Mouse (Mus musculus) lung, postnatal 0 days (tissue): ENCODE measurements around the gene Plin4. TPM values are rescaled to one million over a fixed set of nuclear protein-coding genes. Genes with fewer than 3 reads are reported as not detected.

Source experiments
- ATAC-seq: fragments of 200-750 bp; cut with Nextera tagmentation; 2 replicates; pipeline ENCODE4 v1.8.0; 2017; ENCODE audit warnings: moderate library complexity
- DNase-seq: peaks from one replicate; pipeline ENCODE4 v3.0.0-alpha.2; 2016; ENCODE audit warnings: low spot score
- H3K27ac ChIP-seq: fragments of 300-500 bp; sonication (generic); 2 replicates; pipeline ENCODE4 v1.5.1; 2014; ENCODE audit warnings: antibody characterized with exemption, mild to moderate bottlenecking, low read length, mixed read lengths
- H3K27me3 ChIP-seq: fragments of 300-500 bp; sonication (generic); replicated peaks from 2 replicates; pipeline ENCODE4 v1.6.1; 2014; ENCODE audit warnings: low read length, mixed read lengths; ENCODE audit not compliant: insufficient read depth
- H3K36me3 ChIP-seq: fragments of 300-500 bp; sonication (generic); 2 replicates; pipeline ENCODE4 v1.6.1; 2014; ENCODE audit warnings: low read length, mixed read lengths; ENCODE audit not compliant: insufficient read depth
- H3K4me1 ChIP-seq: fragments of 300-500 bp; sonication (generic); 2 replicates; pipeline ENCODE4 v1.6.1; 2014; ENCODE audit warnings: antibody characterized with exemption, low read depth, low read length, mixed read lengths; ENCODE audit not compliant: insufficient read depth
- H3K4me2 ChIP-seq: fragments of 300-500 bp; sonication (generic); replicated peaks from 2 replicates; pipeline ENCODE4 v1.6.1; 2014; ENCODE audit warnings: low read depth, mild to moderate bottlenecking, low read length, moderate library complexity, mixed read lengths
- H3K4me3 ChIP-seq: fragments of 300-500 bp; sonication (generic); 2 replicates; pipeline ENCODE4 v1.5.1; 2014; ENCODE audit warnings: low read depth, low read length
- H3K9ac ChIP-seq: fragments of 300-500 bp; sonication (generic); replicated peaks from 2 replicates; pipeline ENCODE4 v1.6.1; 2014; ENCODE audit warnings: low read depth, mild to moderate bottlenecking
- H3K9me3 ChIP-seq: fragments of 300-500 bp; sonication (generic); 2 replicates; pipeline ENCODE4 v1.6.1; 2016; ENCODE audit warnings: low read length, mixed read lengths
- CTCF ChIP-seq: IDR thresholded peaks from 2 replicates; pipeline ENCODE4 v1.5.1; 2016; ENCODE audit warnings: antibody characterized with exemption, mild to moderate bottlenecking
- EP300 ChIP-seq: IDR thresholded peaks from 2 replicates; pipeline ENCODE4 v1.6.1; 2016; ENCODE audit warnings: antibody characterized with exemption, mild to moderate bottlenecking, control low read depth
- WGBS: fragments of 180-500 bp; shearing (Covaris S2); extraction: QIAGEN DNeasy Blood & Tissue Kit; methylation state at CpG from one replicate; pipeline ENCODE4 v1.1.7; 2014; 5-methylcytosine and 5-hydroxymethylcytosine counted together
- polyA plus RNA-seq: library from polyadenylated mRNA; unstranded; fragments of >200 nt; fragmentation: Nextera tagmentation; extraction: Ambion mirVana; gene quantifications from 2 replicates; pipeline ENCODE4 v1.2.1, GENCODE M21; 2015

Plin4 gene
- polyA plus RNA-seq, result 0.05 and 0.08 TPM in 2 replicates

DNA sequence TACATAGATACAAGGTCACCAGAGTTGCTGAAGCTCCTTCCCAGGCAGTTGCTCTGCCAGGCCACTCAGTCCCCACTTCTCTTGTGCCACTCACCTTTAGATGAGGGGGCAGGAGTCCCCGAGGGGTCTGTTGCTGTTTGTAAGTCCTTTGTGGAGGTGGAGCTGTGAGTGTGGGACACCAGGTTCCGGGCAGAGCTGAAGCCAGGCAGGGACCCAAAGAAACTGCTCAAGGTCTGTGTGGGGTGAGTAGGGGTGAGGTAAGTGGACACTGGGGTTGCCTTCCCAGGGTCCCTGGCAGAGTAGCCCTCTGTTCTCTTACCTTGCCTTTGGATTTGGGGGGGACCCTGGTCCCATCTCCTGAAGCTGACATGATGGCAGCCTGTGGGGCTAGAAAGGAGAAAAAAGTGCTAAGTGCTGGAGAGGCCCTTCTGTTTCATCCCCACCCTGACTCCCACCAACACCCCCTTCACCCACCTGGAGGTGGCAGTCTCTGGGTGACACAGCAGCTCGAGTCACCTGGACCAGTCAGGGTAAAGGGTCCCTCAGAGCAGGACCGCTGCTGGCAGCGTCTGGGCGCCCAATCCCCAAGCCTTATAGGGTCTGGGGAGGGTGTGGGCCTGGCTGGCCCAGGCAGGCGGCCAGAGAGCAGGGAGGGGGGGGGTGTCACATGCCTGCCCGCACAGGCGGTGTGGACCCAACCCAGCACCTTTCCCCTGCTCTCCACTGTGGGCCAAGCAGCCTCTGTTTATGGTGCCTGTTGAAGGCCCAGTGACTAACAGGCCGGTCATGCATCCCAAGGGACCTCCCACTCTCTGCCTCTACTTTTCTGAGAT is at the start of gene Plin4:
TSS of gene Plin4 (minus strand) at position 585 of the 833 bp plus-strand sequence.
- no peaks in the 10 kb centered on the region for H3K4me1 ChIP-seq
- peak within 1 kb of the TSS; percentile 73 for H3K27ac ChIP-seq
- H3K36me3 ChIP-seq, result no peaks in the 10 kb centered on the region; the same call in 1 of the 2 replicates
- 49% methylated on average over 7 of the region's 10 CpGs for WGBS
- no peak within 1 kb of the TSS for H3K4me3 ChIP-seq
- H3K4me2 ChIP-seq, result no peak within 1 kb of the TSS
- TF ChIP-seq CTCF, result no peak
- no peak for TF ChIP-seq EP300
- H3K9ac ChIP-seq, result no peak within 1 kb of the TSS
- DNase-seq, result no peak
- H3K27me3 ChIP-seq, result no peaks in the 10 kb centered on the region
- no peak for ATAC-seq
- H3K9me3 ChIP-seq, result no peaks in the 10 kb centered on the region

- peak; percentile 85 for DNase-seq
- H3K4me1 ChIP-seq, result no peaks in the 10 kb centered on the region
- WGBS, result 28% methylated on average over 9 of the region's 9 CpGs
Observed at GRCm38 (mm10) chr17:56153643-56154042, 44.0 kb upstream of the Plin4 start.

GRCm38 (mm10) chr17:56149897-56150296 is 40.3 kb upstream of the Plin4 start:
- no peak overlapping the region for H3K27ac ChIP-seq
- 35% methylated on average over 2 of the region's 2 CpGs for WGBS
- H3K9me3 ChIP-seq, result no peaks in the 10 kb centered on the region
- H3K9ac ChIP-seq, result no peak overlapping the region
- no peak for TF ChIP-seq CTCF
- no peak for TF ChIP-seq EP300
- ATAC-seq (no peak), DNase-seq (no peak)
- no peak overlapping the region for H3K4me3 ChIP-seq
- no peak overlapping the region for H3K4me2 ChIP-seq
- no peaks in the 10 kb centered on the region for H3K36me3 ChIP-seq
- peaks cover 20% of the 10 kb centered on the region for H3K27me3 ChIP-seq
- H3K4me1 ChIP-seq, result no peaks in the 10 kb centered on the region

More at GRCm38 (mm10) chr17:56153643-56154042, 44.0 kb upstream of the Plin4 start:
- no peaks in the 10 kb centered on the region for H3K9me3 ChIP-seq
- no peak overlapping the region for H3K4me3 ChIP-seq
- H3K36me3 ChIP-seq, result no peaks in the 10 kb centered on the region
- ATAC-seq, result peak; percentile 86
- TF ChIP-seq EP300 (no peak), CTCF (no peak)
- H3K27me3 ChIP-seq, result 0 out of 2 replicates have a peak, but pooled peaks cover 10% of the 10 kb centered on the region
- H3K27ac ChIP-seq, result no peak overlapping the region
- no peak overlapping the region for H3K9ac ChIP-seq
- H3K4me2 ChIP-seq, result no peak overlapping the region

- H3K27me3 ChIP-seq, result peaks cover 22% of the 10 kb centered on the region
Observed at GRCm38 (mm10) chr17:56148790-56149618, 39.4 kb upstream of the Plin4 start.

GRCm38 (mm10) chr17:56148280-56148679 is 38.7 kb upstream of the Plin4 start:
- Histone ChIP-seq H3K27me3 (peaks cover 22% of the 10 kb centered on the region), H3K9ac (no peak overlapping the region), H3K36me3 (no peaks in the 10 kb centered on the region), H3K4me3 (no peak overlapping the region), H3K4me2 (peak overlapping the region; percentile 20; the same call in 1 of the 2 replicates), H3K27ac (no peak overlapping the region), H3K9me3 (no peaks in the 10 kb centered on the region), H3K4me1 (no peaks in the 10 kb centered on the region)
- ATAC-seq, result no peak
- 17% methylated on average over 9 of the region's 9 CpGs for WGBS
- TF ChIP-seq EP300, result no peak
- TF ChIP-seq CTCF, result no peak
- DNase-seq, result peak; percentile 44

More at GRCm38 (mm10) chr17:56148790-56149618, 39.4 kb upstream of the Plin4 start:
- TF ChIP-seq EP300 (no peak), CTCF (no peak)
- H3K4me1 ChIP-seq, result no peaks in the 10 kb centered on the region
- H3K27ac ChIP-seq, result no peak overlapping the region
- H3K4me3 ChIP-seq, result no peak overlapping the region
- H3K9ac ChIP-seq, result no peak overlapping the region
- H3K36me3 ChIP-seq, result no peaks in the 10 kb centered on the region
- WGBS, result 3% methylated on average over 30 of the region's 30 CpGs
- DNase-seq (no peak), ATAC-seq (no peak)
- H3K9me3 ChIP-seq, result no peaks in the 10 kb centered on the region
- peak overlapping the region; percentile 20 for H3K4me2 ChIP-seq

- no peaks in the 10 kb centered on the region for H3K9me3 ChIP-seq
- H3K4me3 ChIP-seq, result no peak overlapping the region
- WGBS, result 35% methylated on average over 12 of the region's 12 CpGs
- H3K36me3 ChIP-seq, result no peaks in the 10 kb centered on the region
- no peak for DNase-seq
- peaks cover 24% of the 10 kb centered on the region for H3K27me3 ChIP-seq
- H3K4me2 ChIP-seq, result no peak overlapping the region
- H3K4me1 ChIP-seq, result no peaks in the 10 kb centered on the region
- no peak for TF ChIP-seq EP300
- TF ChIP-seq CTCF, result no peak
- H3K9ac ChIP-seq, result no peak overlapping the region
- ATAC-seq, result no peak
- H3K27ac ChIP-seq, result no peak overlapping the region
Observed at GRCm38 (mm10) chr17:56147420-56147819, 37.8 kb upstream of the Plin4 start.
